Mouse (Mus musculus) kidney, postnatal 10 days (tissue): Measurements from ENCODE around the gene Ppa2.

ENCODE experiments used
- DNase-seq: peaks from one replicate; pipeline ENCODE4 v3.0.0; 2021; ENCODE audit warnings: mixed read lengths

Ppa2 gene

GRCm38 (mm10) chr3:133394531-133394930 is 84.6 kb downstream of the Ppa2 start:
- no peak for DNase-seq

- DNase-seq, result no peak
Measured at GRCm38 (mm10) chr3:133403849-133404248, 93.9 kb downstream of the Ppa2 start.

- DNase-seq, result no peak
Measured at GRCm38 (mm10) chr3:133405636-133406035, 95.7 kb downstream of the Ppa2 start.

GRCm38 (mm10) chr3:133406248-133406647 is 96.3 kb downstream of the Ppa2 start:
- DNase-seq, result no peak

- DNase-seq, result no peak
Measured at GRCm38 (mm10) chr3:133411123-133411675, 101.3 kb downstream of the Ppa2 start.

GRCm38 (mm10) chr3:133411768-133412167 is 101.9 kb downstream of the Ppa2 start:
- no peak for DNase-seq

- DNase-seq, result no peak
Measured at GRCm38 (mm10) chr3:133414747-133415146, 104.8 kb downstream of the Ppa2 start.

GRCm38 (mm10) chr3:133423073-133423472 is 113.2 kb downstream of the Ppa2 start:
- DNase-seq, result no peak
